Mouse (Mus musculus) MEL (cell line): Measurements from ENCODE around the gene Rab38.

Experiments used
- CTCF ChIP-seq, 3 experiments: IDR thresholded peaks in 2 of 3; conservative IDR thresholded peaks in 1 of 3; 2 replicates each; pipeline ENCODE4 v1.5.1; 2011 to 2012; ENCODE audit warnings: low read length in 3 of 3, low read depth in 2 of 3, mild to moderate bottlenecking in 2 of 3, improper control_type of control experiment in 1 of 3, inconsistent platforms in 1 of 3, mixed read lengths in 1 of 3, moderate library complexity in 1 of 3; ENCODE audit not compliant: control insufficient read depth in 1 of 3, insufficient read depth in 1 of 3, poor library complexity in 1 of 3, severe bottlenecking in 1 of 3
- ELF1 ChIP-seq: IDR thresholded peaks from 2 replicates; pipeline ENCODE4 v1.6.1; 2014; ENCODE audit warnings: low read depth, mild to moderate bottlenecking, inconsistent platforms, low read length, improper control_type of control experiment, moderate library complexity
- GATA1 ChIP-seq: IDR thresholded peaks from 2 replicates; pipeline ENCODE4 v1.6.1; 2011; ENCODE audit warnings: low read depth, low read length, improper control_type of control experiment
- POLR2A ChIP-seq, 2 experiments: IDR thresholded peaks; 2 replicates each; pipeline ENCODE4 v1.6.1; 2011 to 2012; ENCODE audit warnings: low read length in 2 of 2, mild to moderate bottlenecking in 2 of 2, control low read depth in 1 of 2, improper control_type of control experiment in 1 of 2, low read depth in 1 of 2, moderate library complexity in 1 of 2; ENCODE audit not compliant: control insufficient read depth in 1 of 2, insufficient read depth in 1 of 2, poor library complexity in 1 of 2
- TBP ChIP-seq: IDR thresholded peaks from 2 replicates; pipeline ENCODE4 v1.8.0; 2011; ENCODE audit warnings: low read depth, low read length, improper control_type of control experiment
- UBTF ChIP-seq: IDR thresholded peaks from 2 replicates; pipeline ENCODE4 v1.6.1; 2012; ENCODE audit warnings: low read depth, mild to moderate bottlenecking, inconsistent platforms, low read length, improper control_type of control experiment, moderate library complexity, borderline replicate concordance; ENCODE audit not compliant: insufficient read depth

DNA sequence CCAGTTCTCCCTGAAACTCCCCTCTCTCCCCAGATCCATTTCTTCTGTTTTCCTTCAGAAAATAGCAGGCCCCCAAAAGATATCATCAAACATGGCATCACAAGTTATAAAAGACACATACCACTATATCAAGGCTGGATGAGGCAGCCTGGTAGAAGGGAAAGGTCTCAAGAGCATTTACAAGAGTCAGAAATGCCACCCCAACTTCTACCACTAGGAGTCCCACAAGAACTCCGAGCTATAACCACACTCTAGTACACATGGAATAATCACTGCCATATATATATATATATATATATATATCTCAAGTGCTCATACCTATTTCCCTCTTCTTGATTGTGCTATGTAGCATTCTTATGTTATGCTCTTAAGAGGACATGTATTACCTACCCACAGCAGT lies 92.4 kb downstream of the Rab38 start:
- TF ChIP-seq ELF1 (no peak), GATA1 (no peak), POLR2A (IDR thresholded peaks at IDR 0.05; ENCODE audit: control insufficient read depth in 1 of 2, insufficient read depth in 1 of 2, low read depth in 1 of 2, low read length in 2 of 2, poor library complexity in 1 of 2) (no peak), UBTF (no peak), CTCF (IDR thresholded peaks at IDR 0.05 in 2 of 3, conservative IDR thresholded peaks at IDR 0.05 in 1 of 3; ENCODE audit: control insufficient read depth in 1 of 3, insufficient read depth in 1 of 3, low read depth in 2 of 3, low read length in 3 of 3, poor library complexity in 1 of 3, severe bottlenecking in 1 of 3) (peak in 1 of 3 experiments; percentile 41; a peak in 3 of 6 replicates), TBP (no peak)
